Mouse (Mus musculus) adrenal gland, postnatal 4 days (tissue): ENCODE data around the gene Cyb5r4. TPM values are rescaled to one million over a fixed set of nuclear protein-coding genes. Genes with fewer than 3 reads are reported as not detected.
"Not testable (repeated sequence)": the region's sequence is repeated elsewhere in the genome, so short reads cannot be mapped to it uniquely, and the experiment has no call there.

ENCODE experiments used
- DNase-seq, 2 experiments: peaks; one replicate each; pipeline ENCODE4 v3.0.0; 2021 to 2022; ENCODE audit warnings: low spot score in 2 of 2, mixed read lengths in 2 of 2
- total RNA-seq, 2 experiments: library from RNA; stranded (reverse); gene quantifications; 2 replicates each; pipeline ENCODE4 v1.2.3; 2021

The Cyb5r4 gene
- total RNA-seq, 2 experiments from 2014 or later: 40.9 to 41.4 TPM

GRCm38 (mm10) chr9:87015938-87016294, 5.9 kb upstream of the Cyb5r4 start:
- DNase-seq: no peak

- DNase-seq: no peak
These were observed 4.0 kb downstream of the Cyb5r4 start for GRCm38 (mm10) chr9:87025764-87026163.

DNA sequence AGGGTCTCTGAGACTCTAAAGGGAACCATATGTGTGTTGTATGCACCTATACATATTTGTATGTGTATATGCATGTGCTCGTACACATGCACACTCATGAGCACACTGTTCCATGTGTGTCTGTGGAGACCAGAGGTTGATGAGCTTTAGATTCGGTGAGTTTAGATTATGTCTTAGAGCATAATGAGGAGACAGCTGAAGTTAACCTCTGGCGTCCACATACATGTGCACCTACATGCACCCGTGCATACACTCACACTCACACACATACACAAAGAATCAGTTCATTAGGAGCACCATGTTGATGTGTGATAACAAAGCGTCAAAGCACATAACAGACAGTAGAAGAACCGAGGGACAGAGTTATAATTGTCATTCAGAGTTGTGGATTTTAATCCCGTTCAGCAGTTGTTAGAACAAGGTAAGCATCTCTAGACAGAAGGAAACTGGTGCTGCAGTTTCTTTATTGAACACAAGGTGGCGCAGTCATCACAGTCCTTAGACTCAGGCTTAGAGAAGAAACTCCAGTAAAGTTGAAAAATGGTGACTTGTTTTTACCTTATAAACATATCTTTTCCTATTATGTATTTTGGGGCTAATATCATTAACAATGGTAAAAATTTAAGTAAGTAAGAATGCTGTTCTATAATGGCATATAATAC, 5.7 kb downstream of the Cyb5r4 start:
- DNase-seq: no peak

- no peak for DNase-seq
These were observed 10.4 kb downstream of the Cyb5r4 start for GRCm38 (mm10) chr9:87032196-87032595.

DNA sequence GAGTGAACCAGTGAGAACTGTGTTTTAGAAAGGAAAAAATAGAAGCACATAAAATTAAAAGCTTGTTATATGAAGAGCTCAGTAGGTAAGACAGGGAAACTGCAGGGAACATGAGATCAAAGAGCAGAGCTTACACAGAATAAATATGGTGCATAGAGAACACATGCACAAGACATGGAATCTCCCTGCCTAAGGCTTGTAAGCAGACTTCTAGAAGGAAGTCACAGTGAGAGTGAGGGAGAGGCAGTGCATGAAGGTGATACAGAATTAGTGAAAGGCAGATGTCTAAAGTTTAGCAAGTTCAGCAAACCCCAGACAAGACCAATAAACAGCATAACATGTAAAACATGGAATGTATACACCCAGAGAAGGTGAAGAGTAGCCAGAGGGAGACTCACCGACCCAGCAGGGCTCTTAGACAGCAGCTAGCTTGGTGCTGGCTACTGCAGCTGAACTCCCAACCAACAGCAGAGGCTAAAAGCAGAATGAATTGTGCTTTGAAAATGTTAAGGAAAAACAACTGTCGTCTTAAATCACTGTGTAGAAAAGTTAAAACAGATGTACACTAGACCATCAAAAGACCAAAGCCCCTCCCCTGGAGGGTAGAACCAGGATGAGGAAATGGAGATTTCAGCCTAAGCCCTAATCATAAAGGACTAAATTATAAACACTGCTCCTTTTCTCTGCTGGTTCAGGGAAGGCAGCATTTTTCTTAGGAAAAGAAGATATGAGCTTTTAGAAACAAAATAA, 13.2 kb downstream of the Cyb5r4 start:
- no peak for DNase-seq

GRCm38 (mm10) chr9:87049425-87049824, 27.6 kb downstream of the Cyb5r4 start:
- no peak for DNase-seq

DNA sequence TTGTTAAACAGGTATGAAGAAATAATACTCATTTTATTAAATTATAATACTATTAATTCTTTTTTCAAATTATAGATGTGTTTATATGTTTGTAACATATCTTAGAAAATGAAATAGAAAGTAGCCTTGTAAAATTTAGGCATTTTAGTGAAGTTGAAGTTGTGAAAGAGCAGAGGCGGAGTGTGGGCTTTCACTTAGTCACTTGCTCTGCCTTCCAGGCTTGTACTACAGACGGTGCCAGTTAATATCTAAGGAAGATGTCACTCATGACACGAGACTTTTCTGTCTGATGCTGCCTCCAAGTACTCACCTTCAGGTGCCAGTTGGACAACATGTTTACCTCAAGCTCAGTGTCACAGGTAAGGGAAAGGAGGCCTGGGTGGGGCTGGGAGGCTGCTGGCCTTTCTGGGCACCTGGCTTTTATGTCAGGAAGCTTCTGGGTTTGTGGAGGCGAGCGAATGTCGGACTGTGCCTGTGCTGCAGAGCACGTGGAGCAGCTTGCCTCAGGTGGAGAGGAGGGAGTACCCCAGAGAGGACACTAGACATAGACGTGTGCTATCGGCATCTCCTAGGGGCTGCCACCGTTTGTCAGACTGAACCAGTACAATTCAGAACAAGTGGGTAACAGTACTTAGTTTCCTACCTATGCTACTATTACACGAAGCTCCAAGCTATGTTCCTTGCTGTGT, 33.9 kb downstream of the Cyb5r4 start:
- DNase-seq: no peak

- no peak for DNase-seq
These were observed 40.5 kb downstream of the Cyb5r4 start for GRCm38 (mm10) chr9:87062337-87062736.

DNA sequence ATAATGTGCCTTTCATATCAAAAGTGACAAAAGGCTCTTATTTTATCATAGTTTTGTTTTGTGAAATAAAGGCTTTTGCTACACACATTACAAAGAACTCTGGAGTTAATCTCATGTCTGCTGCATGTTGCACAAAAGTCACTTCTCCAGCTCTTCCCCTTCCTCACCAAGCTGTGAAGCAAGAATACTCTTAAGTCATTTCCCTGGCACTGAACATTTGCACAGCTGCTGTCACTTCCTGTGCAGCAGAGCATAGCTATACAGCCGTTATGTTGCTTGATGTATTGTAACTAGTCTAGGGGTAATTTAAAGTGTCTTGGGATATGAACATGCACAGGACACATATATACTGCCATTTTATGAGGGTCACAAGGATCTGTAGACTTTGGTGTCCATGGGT, 46.3 kb downstream of the Cyb5r4 start:
- DNase-seq: no peak

- DNase-seq: not testable (repeated sequence)
These were observed 49.8 kb downstream of the Cyb5r4 start for GRCm38 (mm10) chr9:87071566-87071965.

GRCm38 (mm10) chr9:87077919-87078318, 56.1 kb downstream of the Cyb5r4 start:
- no peak for DNase-seq

DNA sequence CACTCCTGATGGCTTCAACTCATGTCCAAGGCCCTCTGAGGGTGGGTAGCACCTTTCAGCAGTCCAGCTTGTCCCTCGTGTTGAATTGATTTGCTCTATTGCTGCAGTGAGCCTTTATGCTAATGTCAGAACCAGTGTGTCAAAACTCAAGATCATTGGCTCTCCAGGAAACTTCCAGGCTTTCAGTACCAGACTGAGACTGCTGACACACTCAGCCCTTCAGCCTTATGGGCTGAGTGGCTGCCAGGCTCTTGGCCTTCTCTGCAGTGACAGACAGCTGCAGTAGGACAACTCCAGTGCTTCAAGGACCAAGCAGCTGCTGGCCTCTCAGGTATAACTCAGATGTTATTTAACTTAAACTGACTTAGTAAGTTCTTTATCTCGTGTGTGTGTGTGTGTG, 57.7 kb downstream of the Cyb5r4 start:
- DNase-seq: no peak

GRCm38 (mm10) chr9:87086991-87087390, 65.2 kb downstream of the Cyb5r4 start:
- no peak for DNase-seq

- DNase-seq: peak in 1 of 2 experiments; percentile 24
These were observed 76.2 kb downstream of the Cyb5r4 start for GRCm38 (mm10) chr9:87097989-87098388.

GRCm38 (mm10) chr9:87115019-87115418, 93.2 kb downstream of the Cyb5r4 start:
- no peak for DNase-seq

DNA sequence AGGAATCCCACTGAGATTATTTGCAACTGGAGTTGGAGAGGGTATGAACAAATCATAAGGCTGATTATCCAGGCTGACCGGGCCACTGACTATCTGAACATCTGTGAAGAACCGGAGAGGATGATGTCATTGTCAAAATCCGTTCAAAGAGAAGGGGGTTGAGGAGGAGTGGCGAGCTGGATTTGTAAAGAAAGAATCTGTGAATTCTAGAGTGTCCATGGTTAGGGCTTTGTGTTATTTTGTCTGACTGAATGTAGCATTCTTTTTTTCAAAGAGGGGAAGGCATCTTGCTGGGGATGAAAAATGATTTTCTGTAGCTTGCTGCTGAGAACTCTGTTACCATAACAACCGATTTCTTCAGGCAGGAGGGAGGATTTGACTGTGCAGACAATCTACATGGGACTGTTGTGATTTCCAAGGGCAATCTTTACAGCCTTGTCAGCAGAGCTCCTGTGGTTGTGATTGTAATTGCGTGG, 93.7 kb downstream of the Cyb5r4 start:
- no peak for DNase-seq

DNA sequence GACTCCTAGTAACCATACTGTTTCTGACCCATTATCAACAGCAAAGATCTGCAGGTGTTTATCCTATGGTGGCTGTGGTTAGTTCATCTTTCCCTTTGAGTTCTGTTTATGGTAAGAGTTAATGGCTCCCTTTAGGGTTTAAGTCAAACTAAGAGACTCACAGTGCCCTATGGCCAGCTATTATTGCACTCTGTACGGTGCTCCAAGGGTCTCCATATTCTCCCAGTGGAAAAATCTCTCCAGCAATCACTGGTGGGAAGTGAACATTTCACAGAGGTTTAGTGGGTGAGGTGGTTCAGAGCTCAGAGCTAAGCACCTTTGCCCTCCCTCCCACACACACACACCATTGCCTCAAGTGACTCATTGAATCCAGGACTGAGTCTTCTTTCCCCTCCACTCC, 94.2 kb downstream of the Cyb5r4 start:
- DNase-seq: no peak

DNA sequence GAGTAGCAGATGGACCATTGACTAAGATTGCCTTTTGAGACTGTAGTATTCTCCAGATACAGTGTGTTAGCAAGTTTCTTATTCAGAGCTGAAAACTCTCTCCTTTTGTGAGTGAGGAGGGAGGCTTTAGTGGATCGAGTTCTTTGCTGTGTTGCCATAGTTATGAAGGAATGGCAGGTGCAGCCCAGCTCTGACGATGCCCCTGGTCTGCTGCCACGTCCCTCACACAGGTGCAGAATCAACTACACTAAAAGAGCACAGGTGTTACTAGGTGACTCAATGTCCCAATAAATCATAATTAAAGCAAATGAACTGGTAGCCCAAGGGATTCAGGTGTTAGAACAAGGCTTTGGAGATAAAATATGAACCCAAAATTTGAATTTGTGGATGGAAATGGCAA, 97.2 kb downstream of the Cyb5r4 start:
- DNase-seq: no peak

- DNase-seq: no peak
These were observed 100.2 kb downstream of the Cyb5r4 start for GRCm38 (mm10) chr9:87121956-87122493.

- not testable (repeated sequence) for DNase-seq
These were observed 105.2 kb downstream of the Cyb5r4 start for GRCm38 (mm10) chr9:87127046-87127445.
